9 mouse cellular contexts compared by ENCODE assay signal in genomic region chr9:120569721-120570333, GRCm38 (mm10). TPM values are rescaled to one million over a fixed set of nuclear protein-coding genes. Genes with fewer than 3 reads are reported as not detected.
A peak's percentile ranks its signal among the peaks of the same experiment; 100 is the strongest.
DNase-seq lines count a peak whose midpoint lies in the region; ATAC-seq and TF ChIP-seq lines count a peak whose summit lies in the region.
"Had no signal": no experiment of that assay in that cellular context is flagged by ENCODE, and none has a peak within 500 bp of the region (broad histone marks: within the 10 kb centered on the region; RNA-seq: fewer than 3 reads in every experiment).

No protein-coding gene starts in this region.

- CTCF ChIA-PET in Patski (lab: Charles Lee), result interaction anchor here (0.6 to 5.4 kb wide), 11 partner anchors 12 to 143 kb away, joined by 3 to 71 read pairs (median 4); no protein-coding TSS in a partner anchor

- H3K27ac ChIP-seq in liver, embryonic 15.5 days (replicated peaks), result 0 out of 2 replicates have a peak overlapping the region, but pooled peaks have one; percentile 76
- H3K27ac ChIP-seq: neural tube, embryonic 13.5 days had no signal

- H3K9me3 ChIP-seq in megakaryocyte, embryonic 14.5 days, result no peaks in the 10 kb centered on the region
- H3K9me3 ChIP-seq in liver, embryonic 15.5 days (replicated peaks), result no peaks in the 10 kb centered on the region
- H3K9me3 ChIP-seq: neural tube, embryonic 13.5 days had no signal

- in situ Hi-C loops in Patski (cut with MboI; ENCODE audit: low pct_unique_long_range_greater_than_20kb), result loop anchor here (5.0 kb wide), 2 partner anchors 68 to 133 kb away; no protein-coding TSS in a partner anchor

- H3K9ac ChIP-seq in liver, embryonic 15.5 days, result no peak overlapping the region

- POLR2A ChIA-PET in Patski (lab: Charles Lee), result interaction anchor here (0.6 to 0.7 kb wide), 2 partner anchors 626 to 1719 kb away, joined by 3 read pairs; no protein-coding TSS in a partner anchor

- H3K4me3 ChIP-seq in megakaryocyte, embryonic 14.5 days (replicated peaks), result peak overlapping the region; percentile 96
- H3K4me3 ChIP-seq in liver, embryonic 15.5 days (replicated peaks), result no peak overlapping the region

- no peak for ATAC-seq in megakaryocyte, adult 5-6 weeks (ENCODE audit: poor library complexity, severe bottlenecking)
- ATAC-seq in Patski, result no peak
- no peak for ATAC-seq in liver, embryonic 15.5 days (ENCODE audit: insufficient read depth)
- ATAC-seq in erythroblast, adult 5-6 weeks (replicated peaks; ENCODE audit: low FRiP score, poor library complexity, severe bottlenecking), result no peak

- peaks cover 74% of the 10 kb centered on the region for H3K4me1 ChIP-seq in megakaryocyte, embryonic 14.5 days
- peaks cover 55% of the 10 kb centered on the region for H3K4me1 ChIP-seq in liver, embryonic 15.5 days (replicated peaks)

- peaks cover 27% of the 10 kb centered on the region for H3K36me3 ChIP-seq in megakaryocyte, embryonic 14.5 days (replicated peaks; ENCODE audit: low read length)
- peaks cover 25% of the 10 kb centered on the region for H3K36me3 ChIP-seq in liver, embryonic 15.5 days (replicated peaks)

- peak; percentile 70 for DNase-seq in embryo, embryonic 10 days (ENCODE audit: low spot score)
- no peak for DNase-seq in embryo, embryonic 9.5 days (ENCODE audit: extremely low spot score)
- DNase-seq in Patski (ENCODE audit: low read depth, low spot score), result no peak
- peak; percentile 44 to 68 for DNase-seq in heart, postnatal 10 days

- H3K4me2 ChIP-seq in liver, embryonic 15.5 days, result peak overlapping the region; percentile 91; the same call in 1 of the 2 replicates

- intact Hi-C loops in heart, postnatal 10 days (cut with DNase I), result loop anchor here (1.0 to 10.0 kb wide), 3 partner anchors 68 to 805 kb away; no protein-coding TSS in a partner anchor

- H3K27me3 ChIP-seq in megakaryocyte, embryonic 14.5 days (replicated peaks), result peaks cover 2% of the 10 kb centered on the region
- peaks cover 13% of the 10 kb centered on the region for H3K27me3 ChIP-seq in Patski
- no peaks in the 10 kb centered on the region for H3K27me3 ChIP-seq in liver, embryonic 15.5 days
- H3K27me3 ChIP-seq: neural tube, embryonic 13.5 days had no signal

- WGBS in liver, embryonic 15.5 days (ENCODE audit: insufficient replicate concordance), result 59% methylated on average over 13 of the region's 13 CpGs

- TF ChIP-seq CTCF in Patski (IDR thresholded peaks at IDR 0.05), result peak; percentile 73

RNA-seq across cellular contexts. Expression of gene Rpl14, which starts 1.4 kb away (rescaled TPM):
- polyA plus RNA-seq in megakaryocyte, embryonic 14.5 days (2012; ENCODE audit: insufficient read depth, low replicate concordance), result 714 and 1,504 TPM in 2 replicates
- 936 and 951 TPM in 2 replicates for total RNA-seq in megakaryocyte, adult 5-6 weeks (2015)
- 1,220 and 1,324 TPM in 2 replicates for total RNA-seq in megakaryocyte, adult 5-6 weeks (2017)
- polyA plus RNA-seq in Patski (2021), result 525 TPM
- total RNA-seq in heart, postnatal 10 days (2021), result 100 to 1,000 TPM; 373 to 377 TPM
- 332 and 383 TPM in 2 replicates for polyA plus RNA-seq in liver, embryonic 15.5 days (2015; fragmentation: Nextera tagmentation; extraction: Ambion mirVana)
- 365 and 373 TPM in 2 replicates for total RNA-seq in erythroblast, adult 5-6 weeks (2015; ENCODE audit: low replicate concordance)
- 312 and 351 TPM in 2 replicates for total RNA-seq in erythroblast, adult 5-6 weeks (2017; ENCODE audit: low replicate concordance)

RNA-seq across cellular contexts. Expression of gene Entpd3, which starts 30.2 kb away (rescaled TPM):
- not detected in 2 replicates for polyA plus RNA-seq in megakaryocyte, embryonic 14.5 days (2012; ENCODE audit: insufficient read depth, low replicate concordance)
- 0.11 and 0.21 TPM in 2 replicates for total RNA-seq in megakaryocyte, adult 5-6 weeks (2015)
- total RNA-seq in megakaryocyte, adult 5-6 weeks (2017), result 0.04 TPM in 1 of 2 replicates, not detected in the other
- polyA plus RNA-seq in Patski (2021), result not detected
- not detected for total RNA-seq in heart, postnatal 10 days (2021)
- 0.14 TPM in 1 of 2 replicates, not detected in the other for polyA plus RNA-seq in liver, embryonic 15.5 days (2015; fragmentation: Nextera tagmentation; extraction: Ambion mirVana)
- total RNA-seq in erythroblast, adult 5-6 weeks (2015; ENCODE audit: low replicate concordance), result 0.63 TPM in 1 of 2 replicates, not detected in the other
- 0.17 TPM in 1 of 2 replicates, not detected in the other for total RNA-seq in erythroblast, adult 5-6 weeks (2017; ENCODE audit: low replicate concordance)

Comparison
In these comparisons a context has a peak if more than half of its experiments do, and no peak if none do; other contexts are left out.
1. DNase-seq: peak in embryo, embryonic 10 days (single experiment) and heart, postnatal 10 days (2 of 2); none in embryo, embryonic 9.5 days (single experiment) and Patski (single experiment).